Mouse (Mus musculus) gastrocnemius, postnatal 25 days (tissue): ENCODE measurements around the gene Pyroxd1. TPM values are rescaled to one million over a fixed set of nuclear protein-coding genes. Genes with fewer than 3 reads are reported as not detected.

Experiments
- DNase-seq: peaks from one replicate; pipeline ENCODE4 v3.0.0; 2022
- total RNA-seq, 2 experiments: library from RNA; stranded (reverse); gene quantifications; 1 replicate in 1 of 2; 2 replicates in 1 of 2; pipeline ENCODE4 v1.2.3; 2021

The Pyroxd1 gene
- total RNA-seq, 2 experiments from 2014 or later: 5.9 to 8.0 TPM

DNA sequence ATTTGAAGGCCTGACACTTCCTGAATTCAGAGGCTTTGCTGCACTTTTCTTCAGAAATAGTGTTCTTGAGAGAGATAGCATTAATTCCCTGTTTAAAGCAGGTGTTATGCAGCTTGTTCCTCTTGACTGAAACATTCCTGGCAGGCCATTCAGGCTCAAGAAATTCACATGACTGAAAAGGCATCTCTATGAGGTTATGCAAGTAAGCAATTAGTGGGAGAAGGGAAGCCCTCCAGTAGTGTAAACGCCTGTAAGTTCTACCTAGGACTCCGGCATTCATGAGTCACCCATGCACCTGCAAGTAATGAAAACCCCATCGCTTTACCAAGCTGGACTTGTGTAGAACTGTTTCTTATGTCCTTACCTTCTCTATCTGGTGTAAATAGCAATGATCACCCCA, 24.1 kb downstream of the Pyroxd1 start:
- DNase-seq: no peak

DNA sequence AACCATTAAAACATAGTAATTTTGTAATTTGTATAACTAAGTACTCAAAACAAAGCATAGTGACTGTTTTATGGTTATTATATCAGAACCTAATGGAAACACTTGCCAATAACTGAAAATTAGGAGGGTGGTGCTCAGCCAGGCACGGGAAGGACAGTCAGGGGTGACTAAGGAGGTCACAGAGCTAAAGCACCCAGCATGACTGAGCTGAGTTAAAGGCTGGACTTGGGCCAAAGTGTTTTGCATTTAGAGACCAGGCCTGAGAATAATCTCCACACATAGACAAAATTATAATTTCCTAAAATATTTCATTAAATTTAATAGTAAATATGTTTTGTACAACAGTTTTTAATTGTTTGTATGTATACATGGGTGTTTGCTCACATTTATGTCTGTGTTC, 31.6 kb downstream of the Pyroxd1 start:
- no peak for DNase-seq

DNA sequence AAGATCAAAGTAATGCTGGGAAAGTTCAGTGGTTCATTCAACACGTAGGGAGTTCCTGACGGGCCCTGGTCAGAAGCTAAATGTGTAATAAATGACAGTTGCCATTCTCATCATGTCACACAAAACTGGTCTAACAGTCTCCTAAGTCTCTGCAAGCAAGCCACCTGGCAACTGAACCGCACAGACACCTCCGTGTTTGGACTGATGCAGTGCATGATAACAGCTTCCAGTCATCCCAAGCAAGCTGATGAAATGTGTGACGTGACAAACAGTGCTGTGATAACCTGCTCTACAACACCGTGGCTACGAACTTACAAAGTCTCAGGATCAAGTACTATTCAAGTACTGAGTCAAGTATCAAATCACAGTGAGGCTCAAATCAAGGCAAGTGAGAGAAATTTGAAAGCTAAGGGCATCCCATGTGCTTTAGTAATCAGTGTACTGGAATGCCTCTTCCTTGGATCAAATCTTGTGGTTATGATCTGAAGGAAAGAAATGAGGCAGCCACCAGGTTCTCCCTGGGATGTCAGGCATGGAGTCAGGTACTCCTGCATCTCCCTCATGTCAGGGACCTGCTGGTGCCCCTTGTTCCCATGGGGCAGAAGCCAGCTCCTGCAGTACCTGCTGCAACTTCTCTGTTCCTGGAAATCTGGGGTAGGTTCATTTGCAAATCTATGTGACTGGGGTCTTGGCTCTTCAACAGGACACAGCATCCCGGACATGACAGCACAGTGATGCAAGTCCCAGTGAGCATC, 33.3 kb downstream of the Pyroxd1 start:
- DNase-seq: no peak

DNA sequence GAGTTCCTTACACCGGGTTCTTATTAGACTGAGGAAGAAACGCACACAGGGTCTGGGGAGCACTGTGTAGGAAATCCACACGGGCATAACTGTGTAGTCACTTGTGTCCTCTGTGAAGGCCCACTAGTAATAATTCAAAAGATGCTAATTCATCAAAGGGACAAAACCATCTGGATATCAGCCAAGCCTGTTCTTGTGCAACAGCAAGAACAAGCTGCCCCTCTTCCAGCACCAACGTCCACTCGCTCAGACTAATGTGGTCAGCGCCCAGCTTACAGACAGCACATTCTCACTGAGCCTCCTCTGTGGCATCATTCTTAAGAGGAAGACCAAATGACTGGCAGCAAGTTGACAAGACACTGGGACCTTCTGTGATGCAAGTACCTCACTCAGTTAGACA, 34.5 kb downstream of the Pyroxd1 start:
- DNase-seq: no peak

DNA sequence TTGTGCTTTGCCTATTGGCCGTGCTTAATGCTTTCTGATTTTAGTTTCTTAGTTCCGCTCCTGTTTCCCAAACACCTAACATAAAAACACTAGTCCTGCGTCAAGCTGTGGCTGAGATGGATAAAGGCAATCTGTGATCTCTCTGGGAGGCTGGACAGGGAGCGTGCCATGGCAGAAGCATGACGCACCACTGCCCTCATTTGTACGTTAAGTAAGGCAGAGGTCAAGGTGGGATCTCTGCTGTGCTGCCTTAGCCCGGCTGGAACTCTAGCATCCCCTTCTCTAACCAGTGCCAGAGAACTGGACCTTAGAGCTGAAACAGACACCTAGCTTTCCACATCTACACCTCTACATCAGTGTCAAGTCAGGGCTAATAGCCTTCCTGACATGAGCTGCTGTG, 36.2 kb downstream of the Pyroxd1 start:
- DNase-seq: no peak

DNA sequence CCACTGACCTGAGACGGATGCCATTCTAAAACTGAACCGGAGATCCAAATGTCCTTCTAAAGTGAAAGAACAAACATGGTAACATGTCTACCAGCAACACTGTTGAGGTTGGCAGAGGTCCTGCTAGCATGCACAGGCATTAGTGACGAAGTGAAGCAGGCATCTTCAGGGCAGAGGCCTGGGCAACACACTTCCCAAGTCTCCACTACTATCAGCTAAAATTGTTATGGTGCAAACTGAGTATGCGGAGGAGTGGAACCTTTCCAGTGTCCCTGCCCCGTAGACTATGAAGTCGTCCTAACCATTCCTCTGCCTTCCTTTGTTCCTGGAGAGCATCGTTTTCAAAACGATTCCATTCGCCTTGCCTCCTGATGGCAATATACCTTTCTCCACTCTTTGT, 39.1 kb downstream of the Pyroxd1 start:
- DNase-seq: no peak

DNA sequence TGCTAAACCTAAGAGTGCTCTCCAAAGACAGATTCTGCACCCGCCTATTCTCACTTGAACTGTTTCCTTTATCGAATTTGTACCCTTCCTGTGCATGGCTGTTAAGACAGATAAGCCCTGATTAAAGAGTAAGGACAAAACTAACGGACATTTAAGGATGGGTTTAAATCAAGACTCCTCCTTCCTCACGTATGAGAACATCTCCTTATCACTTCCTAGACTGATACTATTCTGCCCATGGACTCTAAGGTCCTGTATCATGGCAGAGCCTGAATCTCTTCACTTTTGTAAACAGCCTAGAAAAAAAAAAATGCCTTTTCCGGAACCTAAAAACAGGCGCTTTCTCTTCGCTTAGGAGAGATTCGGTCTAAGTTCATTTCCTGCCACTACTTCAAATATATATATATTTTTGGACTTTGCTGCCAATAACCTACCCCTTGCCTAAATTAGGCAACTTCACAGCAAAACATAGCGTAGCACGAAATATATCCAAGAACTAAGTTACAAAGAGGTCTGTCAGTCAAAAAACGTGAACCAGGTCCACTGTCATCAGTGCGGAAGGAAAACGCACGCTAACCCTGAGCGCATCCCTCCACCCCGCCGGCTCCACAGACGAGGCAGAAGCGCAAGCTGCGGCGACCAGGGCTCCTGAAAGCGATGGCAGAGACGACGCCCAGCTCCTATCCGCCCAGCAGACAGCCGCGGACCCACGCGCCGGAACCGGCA, 41.0 kb downstream of the Pyroxd1 start:
- no peak for DNase-seq

DNA sequence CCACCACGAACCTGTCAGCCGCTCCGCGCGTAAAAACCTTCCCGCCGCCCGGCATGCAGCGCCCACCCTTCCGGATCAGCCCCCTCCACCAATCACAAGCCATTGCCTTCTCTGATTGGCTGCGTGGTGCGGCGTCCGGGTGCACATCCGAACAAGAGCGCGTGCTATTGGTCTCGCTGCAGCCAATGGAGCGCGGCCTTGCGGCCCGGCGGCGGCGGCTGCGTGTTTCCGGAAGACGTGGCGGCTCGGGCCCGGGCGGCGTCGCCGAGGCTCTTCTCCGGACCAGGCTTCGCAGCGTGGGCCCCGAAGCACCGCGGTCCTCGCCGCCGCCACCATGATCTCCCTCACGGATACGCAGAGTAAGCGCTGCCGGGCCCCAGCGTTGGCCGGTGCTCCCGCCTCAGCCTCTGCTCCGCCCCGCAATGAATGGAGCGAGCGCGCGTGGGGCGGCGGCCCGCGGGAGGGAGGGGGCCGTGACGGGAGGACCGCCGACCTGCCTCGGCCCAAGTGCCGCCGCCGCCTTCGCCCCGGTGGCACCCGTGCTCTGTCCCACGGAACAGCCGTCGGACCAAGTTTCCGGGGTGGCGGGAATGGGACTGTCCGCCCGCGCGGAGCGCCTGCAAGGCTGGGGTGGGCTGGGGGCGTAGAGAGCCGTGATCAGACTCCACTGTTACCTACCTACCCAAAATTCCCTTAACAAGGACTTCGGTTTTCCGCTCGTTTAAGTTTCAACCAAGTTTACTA, 41.7 kb downstream of the Pyroxd1 start, which contains the start of the genes Recql and Golt1b:
Recql (minus strand) TSS at position 77 of the 744 bp plus-strand sequence.
Golt1b (plus strand) TSS at position 211 of the 744 bp plus-strand sequence.
- DNase-seq: peak; percentile 98

DNA sequence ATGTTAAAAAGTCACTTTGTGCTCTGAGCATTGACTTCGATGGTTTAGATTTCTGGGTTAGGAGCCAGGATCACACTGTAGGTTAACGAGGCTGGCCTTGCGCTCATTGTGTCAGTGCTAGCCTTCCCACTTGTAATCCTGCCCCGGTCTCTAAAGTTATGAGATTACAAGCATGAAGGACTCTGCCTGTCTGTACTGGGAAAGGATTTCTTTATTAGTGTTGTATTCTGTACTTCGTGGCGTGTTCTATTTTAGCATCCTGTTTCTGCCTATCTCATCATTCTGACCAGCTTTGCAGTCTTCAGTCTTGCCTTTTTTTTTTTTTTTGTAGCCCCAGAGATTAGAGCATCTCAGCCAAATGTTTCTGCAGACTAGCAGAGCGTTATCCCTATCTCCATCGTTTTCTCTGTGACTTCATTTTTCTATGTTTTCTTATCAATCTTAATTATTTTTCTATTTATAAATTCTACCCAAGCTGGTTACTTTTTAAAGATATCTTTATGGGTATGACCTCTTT, 42.4 kb downstream of the Pyroxd1 start:
- no peak for DNase-seq

DNA sequence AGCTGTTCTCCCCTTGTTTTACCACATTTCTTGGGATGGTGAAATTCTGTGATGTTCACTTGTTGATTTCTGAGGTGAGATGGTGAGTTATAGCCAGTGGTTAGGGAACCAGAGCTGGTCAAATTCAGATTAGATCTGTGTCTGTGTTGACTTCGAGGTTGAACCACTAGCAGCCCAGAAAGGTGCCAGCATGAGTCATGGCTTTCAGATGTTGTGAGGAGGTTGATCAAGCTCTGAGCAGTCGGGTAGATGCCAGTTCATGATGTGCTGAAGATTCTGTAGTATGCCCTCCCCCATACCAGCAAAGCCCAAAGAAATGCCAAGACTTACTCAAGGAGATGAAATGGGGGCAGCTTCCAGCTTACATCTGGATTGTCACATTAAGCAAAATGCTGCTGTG, 43.6 kb downstream of the Pyroxd1 start:
- DNase-seq: no peak

DNA sequence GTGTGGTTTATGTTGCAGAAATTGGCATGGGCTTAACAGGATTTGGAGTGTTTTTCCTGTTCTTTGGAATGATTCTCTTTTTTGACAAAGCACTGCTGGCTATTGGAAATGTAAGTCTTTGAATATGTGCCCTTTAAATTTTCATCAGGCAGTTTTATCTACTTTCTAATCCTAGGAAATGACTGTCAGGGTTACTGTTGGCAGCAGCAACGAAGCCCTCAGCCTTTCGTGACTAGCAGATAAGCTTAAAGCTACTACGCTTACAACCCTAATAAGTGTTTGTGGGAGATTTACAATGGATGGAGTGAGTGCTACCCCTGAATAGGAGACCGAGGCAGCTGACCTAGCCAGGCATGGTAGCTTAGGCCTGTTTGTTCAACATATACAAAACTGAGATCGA, 46.9 kb downstream of the Pyroxd1 start:
- no peak for DNase-seq

DNA sequence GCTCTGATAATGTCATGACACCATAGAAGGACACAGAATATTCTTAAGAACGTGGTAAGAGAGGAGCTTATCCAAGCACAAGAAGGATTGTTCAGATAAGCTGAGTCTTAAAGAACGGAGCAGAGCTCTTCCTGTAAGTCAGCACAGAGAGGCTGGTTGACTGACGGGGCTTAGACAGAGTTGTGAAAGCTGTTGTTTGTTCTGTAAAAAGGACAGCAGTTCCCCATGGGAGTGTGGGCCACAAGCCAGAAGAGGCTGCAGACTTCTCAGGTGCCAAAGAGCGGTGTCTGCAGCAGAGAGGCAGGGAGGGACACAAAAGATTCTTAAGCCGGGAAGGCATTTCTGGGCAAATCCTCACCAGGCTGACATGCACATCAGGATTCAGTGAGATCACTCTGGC, 49.2 kb downstream of the Pyroxd1 start:
- DNase-seq: no peak

DNA sequence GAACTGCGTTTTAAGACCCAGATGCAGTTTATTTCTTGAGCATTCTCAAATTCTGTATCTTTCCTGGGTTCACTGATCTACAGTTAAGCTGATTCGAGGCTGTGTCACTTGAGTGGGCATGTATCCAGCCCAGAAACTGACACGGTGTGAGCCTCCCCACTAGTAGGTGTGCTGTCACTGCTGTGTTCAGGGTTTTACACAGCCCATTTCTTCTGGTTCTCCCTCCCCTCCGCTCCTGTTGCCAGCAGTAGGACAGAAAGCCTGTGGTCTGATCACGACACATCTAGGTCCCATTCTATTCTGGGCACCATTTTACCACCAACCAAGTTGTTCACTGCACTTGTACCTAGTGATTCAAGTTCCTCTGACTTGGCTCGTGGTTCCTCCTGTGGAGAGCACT, 50.3 kb downstream of the Pyroxd1 start:
- DNase-seq: no peak

DNA sequence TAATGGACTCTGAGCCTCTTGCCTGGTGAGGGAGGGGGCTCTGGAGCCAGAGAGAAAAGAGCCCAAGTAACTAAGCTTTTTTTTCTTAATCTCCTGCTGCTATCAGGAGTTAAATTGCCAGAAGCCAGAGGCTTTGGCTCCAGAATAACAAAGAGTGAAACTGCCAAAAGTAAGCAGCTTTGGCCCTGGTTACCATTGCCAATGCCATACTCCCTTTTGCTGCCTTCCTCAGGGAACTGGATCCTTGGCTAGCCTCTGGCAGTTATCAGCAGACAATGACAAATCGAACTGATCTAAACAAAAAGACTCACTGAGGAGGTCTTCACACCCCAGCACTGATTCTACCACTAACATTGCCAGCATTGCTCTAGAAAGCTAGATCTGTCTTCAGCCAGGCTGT, 65.7 kb downstream of the Pyroxd1 start:
- DNase-seq: no peak

Other genes with a start within 250 kb of the Pyroxd1 start
- not detected for gene Slco1a6, start 137.1 kb upstream of the Pyroxd1 start, total RNA-seq
- not detected for gene Iapp, start 47.2 kb upstream of the Pyroxd1 start, total RNA-seq
- not detected for gene Slco1a5, start 22.7 kb upstream of the Pyroxd1 start, total RNA-seq
- 1 to 10 TPM; 4.1 to 4.7 TPM for gene Recql, start 41.4 kb downstream of the Pyroxd1 start, total RNA-seq
- gene Golt1b, start 41.6 kb downstream of the Pyroxd1 start, total RNA-seq: 10 to 100 TPM; 13.0 to 16.5 TPM
- gene Spx, start 67.8 kb downstream of the Pyroxd1 start, total RNA-seq: 1 to 10 TPM in 1 of 2 experiments, not detected in 1; 1.0 TPM
- gene Gys2, start 127.5 kb downstream of the Pyroxd1 start, total RNA-seq: not detected
- 100 to 1,000 TPM; 120 to 334 TPM for gene Ldhb, start 162.3 kb downstream of the Pyroxd1 start, total RNA-seq
- 1 to 10 TPM; 8.2 to 8.8 TPM for gene Kcnj8, start 226.0 kb downstream of the Pyroxd1 start, total RNA-seq